Mouse (Mus musculus): Measurements from ENCODE around the gene Shisa8. TPM values are rescaled to one million over a fixed set of nuclear protein-coding genes. Genes with fewer than 3 reads are reported as not detected.

Gene Shisa8
- total and polyA plus RNA-seq, 2 experiments = 0.07 to 0.09 TPM

GRCm38 (mm10) chr15:82183596-82183995 lies 29.0 kb downstream of the Shisa8 start:
- no peak overlapping the region for H3K9ac ChIP-seq (ENCODE audit: low read depth, low read length)
- WGBS = 25% methylated on average over 10 of the region's 10 CpGs
- peaks cover 31% of the 10 kb centered on the region for H3K36me3 ChIP-seq (ENCODE audit: control insufficient read depth, insufficient read depth, low read length)
- no peaks in the 10 kb centered on the region for H3K27me3 ChIP-seq (ENCODE audit: control insufficient read depth, insufficient read depth, low read length)
- peak; percentile 99 for DNase-seq (ENCODE audit: extremely low read depth, low read depth, low spot score)
- TF ChIP-seq POLR2A (IDR thresholded peaks at IDR 0.05; ENCODE audit: extremely low read depth, insufficient read depth, low read length) (no peak), CTCF (IDR thresholded peaks at IDR 0.05; ENCODE audit: low read depth, low read length) (no peak)
- peak overlapping the region; percentile 92 for H3K27ac ChIP-seq (replicated peaks; ENCODE audit: insufficient read depth, low read depth, low read length)
- no peak overlapping the region for H3K4me3 ChIP-seq (ENCODE audit: insufficient read depth, low read depth, low read length)
- H3K79me2 ChIP-seq (ENCODE audit: control insufficient read depth, insufficient read depth, low read length) = no peaks in the 10 kb centered on the region
- H3K4me1 ChIP-seq (ENCODE audit: control insufficient read depth, insufficient read depth, low read length) = peaks cover 17% of the 10 kb centered on the region

- no peak for DNase-seq (ENCODE audit: extremely low read depth, low read depth, low spot score)
- 95% methylated on average over 4 of the region's 4 CpGs for WGBS
- Histone ChIP-seq H3K79me2 (ENCODE audit: control insufficient read depth, insufficient read depth, low read length) (no peaks in the 10 kb centered on the region), H3K27ac (replicated peaks; ENCODE audit: insufficient read depth, low read depth, low read length) (no peak overlapping the region), H3K36me3 (ENCODE audit: control insufficient read depth, insufficient read depth, low read length) (peaks cover 41% of the 10 kb centered on the region), H3K4me3 (ENCODE audit: insufficient read depth, low read depth, low read length) (no peak overlapping the region), H3K4me1 (ENCODE audit: control insufficient read depth, insufficient read depth, low read length) (peaks cover 17% of the 10 kb centered on the region), H3K27me3 (ENCODE audit: control insufficient read depth, insufficient read depth, low read length) (no peaks in the 10 kb centered on the region), H3K9ac (ENCODE audit: low read depth, low read length) (no peak overlapping the region)
- peak; percentile 36 for TF ChIP-seq CTCF (IDR thresholded peaks at IDR 0.05; ENCODE audit: low read depth, low read length)
- no peak for TF ChIP-seq POLR2A (IDR thresholded peaks at IDR 0.05; ENCODE audit: extremely low read depth, insufficient read depth, low read length)
These were observed 30.3 kb downstream of the Shisa8 start for GRCm38 (mm10) chr15:82182311-82182710.

- H3K79me2 ChIP-seq (ENCODE audit: control insufficient read depth, insufficient read depth, low read length) = no peaks in the 10 kb centered on the region
- WGBS = 92% methylated on average over 5 of the region's 5 CpGs
- H3K9ac ChIP-seq (ENCODE audit: low read depth, low read length) = no peak overlapping the region
- H3K4me3 ChIP-seq (ENCODE audit: insufficient read depth, low read depth, low read length) = no peak overlapping the region
- no peak overlapping the region for H3K27ac ChIP-seq (replicated peaks; ENCODE audit: insufficient read depth, low read depth, low read length)
- no peak for TF ChIP-seq CTCF (IDR thresholded peaks at IDR 0.05; ENCODE audit: low read depth, low read length)
- TF ChIP-seq POLR2A (IDR thresholded peaks at IDR 0.05; ENCODE audit: extremely low read depth, insufficient read depth, low read length) = no peak
- H3K4me1 ChIP-seq (ENCODE audit: control insufficient read depth, insufficient read depth, low read length) = peaks cover 17% of the 10 kb centered on the region
- DNase-seq (ENCODE audit: extremely low read depth, low read depth, low spot score) = no peak
- H3K36me3 ChIP-seq (ENCODE audit: control insufficient read depth, insufficient read depth, low read length) = peaks cover 46% of the 10 kb centered on the region
- no peaks in the 10 kb centered on the region for H3K27me3 ChIP-seq (ENCODE audit: control insufficient read depth, insufficient read depth, low read length)
These were observed 31.5 kb downstream of the Shisa8 start for GRCm38 (mm10) chr15:82181131-82181530.

- Histone ChIP-seq H3K27ac (replicated peaks; ENCODE audit: insufficient read depth, low read depth, low read length) (no peak overlapping the region), H3K27me3 (ENCODE audit: control insufficient read depth, insufficient read depth, low read length) (no peaks in the 10 kb centered on the region), H3K4me1 (ENCODE audit: control insufficient read depth, insufficient read depth, low read length) (peaks cover under 1% of the 10 kb centered on the region), H3K79me2 (ENCODE audit: control insufficient read depth, insufficient read depth, low read length) (no peaks in the 10 kb centered on the region), H3K4me3 (ENCODE audit: insufficient read depth, low read depth, low read length) (no peak overlapping the region), H3K36me3 (ENCODE audit: control insufficient read depth, insufficient read depth, low read length) (peaks cover 63% of the 10 kb centered on the region), H3K9ac (ENCODE audit: low read depth, low read length) (no peak overlapping the region)
- no peak for DNase-seq (ENCODE audit: extremely low read depth, low read depth, low spot score)
- WGBS = 97% methylated on average over 7 of the region's 7 CpGs
- TF ChIP-seq POLR2A (IDR thresholded peaks at IDR 0.05; ENCODE audit: extremely low read depth, insufficient read depth, low read length) = no peak
- no peak for TF ChIP-seq CTCF (IDR thresholded peaks at IDR 0.05; ENCODE audit: low read depth, low read length)
These were observed 34.8 kb downstream of the Shisa8 start for GRCm38 (mm10) chr15:82177743-82178290.

GRCm38 (mm10) chr15:82175091-82175490 lies 37.5 kb downstream of the Shisa8 start:
- TF ChIP-seq POLR2A (IDR thresholded peaks at IDR 0.05; ENCODE audit: extremely low read depth, insufficient read depth, low read length) (no peak), CTCF (IDR thresholded peaks at IDR 0.05; ENCODE audit: low read depth, low read length) (no peak)
- Histone ChIP-seq H3K4me3 (ENCODE audit: insufficient read depth, low read depth, low read length) (no peak overlapping the region), H3K79me2 (ENCODE audit: control insufficient read depth, insufficient read depth, low read length) (no peaks in the 10 kb centered on the region), H3K27me3 (ENCODE audit: control insufficient read depth, insufficient read depth, low read length) (no peaks in the 10 kb centered on the region), H3K4me1 (ENCODE audit: control insufficient read depth, insufficient read depth, low read length) (no peaks in the 10 kb centered on the region), H3K36me3 (ENCODE audit: control insufficient read depth, insufficient read depth, low read length) (peaks cover 53% of the 10 kb centered on the region), H3K27ac (replicated peaks; ENCODE audit: insufficient read depth, low read depth, low read length) (no peak overlapping the region), H3K9ac (ENCODE audit: low read depth, low read length) (no peak overlapping the region)
- WGBS = 95% methylated on average over 9 of the region's 9 CpGs
- no peak for DNase-seq (ENCODE audit: extremely low read depth, low read depth, low spot score)

GRCm38 (mm10) chr15:82172648-82173047 lies 40.0 kb downstream of the Shisa8 start:
- H3K4me1 ChIP-seq (ENCODE audit: control insufficient read depth, insufficient read depth, low read length) = no peaks in the 10 kb centered on the region
- H3K79me2 ChIP-seq (ENCODE audit: control insufficient read depth, insufficient read depth, low read length) = peaks cover 7% of the 10 kb centered on the region; the same call in 1 of the 2 replicates
- no peaks in the 10 kb centered on the region for H3K27me3 ChIP-seq (ENCODE audit: control insufficient read depth, insufficient read depth, low read length)
- peaks cover 33% of the 10 kb centered on the region for H3K36me3 ChIP-seq (ENCODE audit: control insufficient read depth, insufficient read depth, low read length)
- DNase-seq (ENCODE audit: extremely low read depth, low read depth, low spot score) = no peak
- no peak overlapping the region for H3K27ac ChIP-seq (replicated peaks; ENCODE audit: insufficient read depth, low read depth, low read length)
- H3K4me3 ChIP-seq (ENCODE audit: insufficient read depth, low read depth, low read length) = no peak overlapping the region
- no peak overlapping the region for H3K9ac ChIP-seq (ENCODE audit: low read depth, low read length)
- TF ChIP-seq POLR2A (IDR thresholded peaks at IDR 0.05; ENCODE audit: extremely low read depth, insufficient read depth, low read length) = no peak
- no peak for TF ChIP-seq CTCF (IDR thresholded peaks at IDR 0.05; ENCODE audit: low read depth, low read length)
- 89% methylated on average over 8 of the region's 8 CpGs for WGBS

All from liver, adult 2 months (tissue).